Mouse (Mus musculus): ENCODE data around the gene Bspry. TPM values are rescaled to one million over a fixed set of nuclear protein-coding genes. Genes with fewer than 3 reads are reported as not detected.

Bspry gene
- 1.7 and 4.5 TPM in 2 replicates for polyA plus RNA-seq (2012; ENCODE audit: low replicate concordance)

DNA sequence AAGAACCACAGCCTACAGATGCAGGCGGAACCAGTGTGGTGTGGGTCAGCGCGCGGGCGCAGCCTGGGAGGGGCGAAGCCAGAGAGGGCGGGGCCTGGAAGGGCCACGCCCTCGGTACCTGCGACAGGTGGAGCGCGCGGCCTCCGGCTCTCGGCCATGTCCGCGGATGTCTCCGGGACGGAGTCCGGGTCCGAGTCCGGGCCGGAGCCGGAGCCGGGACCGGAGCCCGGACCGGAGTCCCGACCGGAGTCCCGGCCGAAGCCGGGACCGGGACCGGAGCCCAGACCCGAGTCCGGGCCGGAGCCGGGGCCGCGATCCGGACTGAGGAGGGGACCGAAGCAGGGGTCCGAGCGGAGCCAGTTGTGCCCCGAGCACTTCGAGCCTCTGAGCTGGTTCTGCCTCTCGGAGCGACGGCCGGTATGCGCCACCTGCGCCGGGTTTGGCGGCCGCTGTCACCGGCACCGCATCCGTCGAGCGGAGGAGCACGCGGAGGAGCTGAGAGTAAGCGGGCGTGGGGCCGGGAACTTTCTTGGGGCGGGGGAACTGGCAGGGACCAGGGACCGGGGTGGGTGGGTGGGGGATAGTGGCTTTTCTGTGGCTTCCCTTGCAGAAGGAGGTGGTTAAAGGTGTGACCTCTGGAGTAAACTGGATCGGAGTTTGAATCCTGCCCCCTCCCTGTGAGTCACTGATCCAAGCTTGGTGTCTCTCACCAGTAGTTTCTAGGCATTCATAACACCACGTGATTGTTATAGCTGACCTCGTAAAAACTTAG lies at the start of gene Bspry:
Gene Bspry, plus strand, starts transcription at position 117 of the 772 bp plus-strand sequence.

DNA sequence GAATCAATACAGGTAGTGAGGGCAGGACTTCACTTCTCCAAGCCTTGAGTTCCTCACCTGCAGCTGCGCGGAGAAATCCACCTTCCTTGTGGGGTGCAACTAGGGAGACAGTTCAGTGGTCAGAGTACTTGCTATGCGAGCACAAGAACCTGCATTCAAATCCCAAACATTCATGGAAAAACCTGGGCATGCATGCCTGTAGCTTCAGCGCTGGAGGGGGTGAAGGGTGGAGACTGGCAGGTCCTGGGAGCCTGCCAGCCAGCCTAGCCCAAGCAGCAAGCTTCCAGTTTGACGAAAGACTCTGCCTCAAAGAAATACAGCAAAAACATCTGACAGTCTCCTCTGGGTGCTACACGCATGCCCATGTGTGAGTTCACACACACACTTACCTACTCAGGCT lies 44.8 kb upstream of the Bspry start, which contains the start of gene Rnf183:
Gene Rnf183, minus strand, starts transcription at position 172 of the 400 bp plus-strand sequence.

DNA sequence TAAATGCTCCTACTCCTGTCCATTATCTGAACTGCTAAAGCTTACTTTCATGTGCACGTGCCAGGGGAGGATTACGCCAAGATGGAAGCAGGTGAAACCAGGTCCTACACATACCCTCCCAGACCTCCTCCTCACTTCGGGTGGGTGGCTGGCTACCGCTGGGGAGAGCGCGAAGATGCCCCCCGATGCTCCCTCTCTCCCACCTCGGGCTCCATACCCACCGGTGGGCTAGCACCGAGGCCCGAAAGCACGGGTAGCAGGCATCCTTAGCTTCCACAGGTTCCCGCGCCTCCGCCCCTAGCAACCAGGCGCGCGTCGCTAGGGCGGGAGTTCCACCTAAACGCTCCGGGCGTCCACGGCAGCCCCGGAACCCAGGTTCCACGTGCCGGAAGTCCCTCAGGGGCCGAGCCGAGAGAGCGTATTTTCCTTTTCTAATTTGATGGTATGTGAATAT lies 9.2 kb upstream of the Bspry start, which contains the start of gene Wdr31:
Gene Wdr31, minus strand, starts transcription at position 299 of the 454 bp plus-strand sequence.

DNA sequence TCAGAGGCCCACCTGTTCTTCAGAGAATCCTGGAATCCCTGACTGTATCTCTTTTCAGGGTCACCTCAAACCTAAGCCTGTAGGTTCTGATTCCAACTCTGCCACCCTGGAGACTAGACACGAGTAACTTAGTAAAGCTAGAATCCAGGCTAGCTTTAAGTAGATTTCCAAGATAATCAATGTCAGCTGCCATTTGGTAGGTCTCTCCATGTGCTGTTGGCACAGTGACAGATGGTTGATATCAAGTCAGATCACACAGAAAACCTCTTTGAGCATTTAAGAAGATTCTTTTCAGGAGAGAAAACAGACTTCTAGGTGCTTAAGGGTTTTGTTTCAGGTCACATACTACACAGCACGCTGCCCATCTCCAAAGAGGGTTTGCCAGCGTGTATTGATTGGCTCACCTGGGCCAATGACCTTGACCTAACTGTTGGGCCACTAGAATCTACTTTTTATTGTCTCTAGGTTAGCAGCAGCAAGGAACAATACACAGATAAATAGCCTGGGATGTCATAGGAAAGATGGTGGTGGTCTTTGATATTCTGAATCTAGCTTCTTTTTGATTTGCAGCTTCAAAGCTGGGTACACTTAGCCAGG lies 23.6 kb downstream of the Bspry start, which contains the start of gene Hdhd3:
Gene Hdhd3, minus strand, starts transcription at position 94 of the 597 bp plus-strand sequence.

DNA sequence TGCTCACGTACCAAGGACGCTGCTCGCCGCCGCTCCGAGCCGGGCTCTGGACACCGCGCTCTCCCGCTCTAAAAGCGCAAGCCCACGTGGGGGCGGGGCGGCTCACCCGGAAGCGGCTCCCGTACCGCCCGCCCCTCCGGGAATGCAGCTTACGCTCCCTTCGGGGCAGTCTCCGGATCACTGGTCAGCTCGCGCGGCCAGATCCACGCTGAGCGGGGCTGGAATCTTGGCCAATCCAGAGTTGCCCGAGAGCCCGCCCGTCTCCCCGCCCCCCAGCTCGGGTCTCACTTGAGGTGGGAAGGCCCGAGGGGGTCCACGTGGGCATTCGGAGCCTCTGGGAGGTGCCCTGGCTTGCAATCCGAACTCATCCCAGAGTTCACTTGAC lies 40.0 kb downstream of the Bspry start, which contains the start of gene Alad:
Gene Alad, minus strand, starts transcription at position 70 of the 385 bp plus-strand sequence.

DNA sequence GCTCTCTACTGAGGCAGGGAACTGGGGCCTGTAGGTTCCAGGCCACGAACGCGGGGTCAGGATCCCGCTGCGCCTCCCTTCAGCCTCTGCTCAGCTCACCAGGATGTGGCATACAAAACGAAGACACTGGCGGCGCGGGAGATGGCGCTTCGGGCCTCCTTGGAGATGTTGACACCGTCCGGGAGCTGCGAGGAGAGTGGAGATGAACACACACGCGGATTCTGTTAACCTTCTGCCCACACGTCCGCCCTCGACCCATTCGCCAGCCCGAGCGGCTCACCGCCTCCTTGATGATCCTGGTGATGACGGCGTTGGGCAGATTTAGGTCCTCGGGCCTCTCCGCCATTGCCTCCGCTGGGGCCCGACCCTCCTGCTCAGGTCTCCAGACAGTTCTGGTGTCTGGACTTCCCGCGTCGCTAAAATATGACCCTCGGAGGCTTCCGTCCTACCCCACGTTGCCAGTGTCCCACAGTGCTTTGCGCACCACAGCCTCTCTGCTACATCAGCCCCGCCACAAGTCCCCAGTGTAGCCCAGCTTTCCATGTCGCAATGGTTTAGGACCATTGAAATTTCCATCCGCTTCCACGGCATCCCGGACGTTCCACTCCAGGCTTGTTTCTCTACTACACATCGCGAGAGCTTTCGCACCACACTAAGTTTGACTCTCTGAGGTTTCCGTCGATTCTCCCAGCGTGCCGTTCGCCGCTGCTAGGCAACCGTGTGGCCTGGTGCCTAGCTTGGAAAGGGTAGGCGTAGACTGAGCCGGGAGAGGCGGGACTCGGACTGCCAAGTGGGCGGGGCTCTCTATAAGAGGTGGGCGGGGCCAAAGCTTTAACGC lies 45.0 kb downstream of the Bspry start, which contains the start of the genes Pole3 and 4933430I17Rik:
Gene Pole3, minus strand, starts transcription at position 418 of the 838 bp plus-strand sequence.
Gene 4933430I17Rik, plus strand, starts transcription at position 719 of the 838 bp plus-strand sequence.

Other genes with a start within 250 kb of the Bspry start
- not detected in 2 replicates for gene Zfp37, start 249.0 kb upstream of the Bspry start, polyA plus RNA-seq (2012; ENCODE audit: low replicate concordance)
- 1.5 and 1.8 TPM in 2 replicates for gene Slc31a2, start 217.5 kb upstream of the Bspry start, polyA plus RNA-seq (2012; ENCODE audit: low replicate concordance)
- 27.5 and 38.7 TPM in 2 replicates for gene Fkbp15, start 119.5 kb upstream of the Bspry start, polyA plus RNA-seq (2012; ENCODE audit: low replicate concordance)
- 0.66 and 1.5 TPM in 2 replicates for gene Slc31a1, start 119.3 kb upstream of the Bspry start, polyA plus RNA-seq (2012; ENCODE audit: low replicate concordance)
- 3.3 and 25.3 TPM in 2 replicates for gene Cdc26, start 71.4 kb upstream of the Bspry start, polyA plus RNA-seq (2012; ENCODE audit: low replicate concordance)
- gene Prpf4, start 71.3 kb upstream of the Bspry start, polyA plus RNA-seq (2012; ENCODE audit: low replicate concordance): 2.5 TPM in 2 replicates
- 0.56 TPM in 1 of 2 replicates, not detected in the other for gene Rnf183, start 44.8 kb upstream of the Bspry start, polyA plus RNA-seq (2012; ENCODE audit: low replicate concordance)
- gene Wdr31, start 9.2 kb upstream of the Bspry start, polyA plus RNA-seq (2012; ENCODE audit: low replicate concordance): 0.48 TPM in 1 of 2 replicates, not detected in the other
- 0.45 and 2.9 TPM in 2 replicates for gene Hdhd3, start 23.4 kb downstream of the Bspry start, polyA plus RNA-seq (2012; ENCODE audit: low replicate concordance)
- gene Alad, start 39.9 kb downstream of the Bspry start, polyA plus RNA-seq (2012; ENCODE audit: low replicate concordance): 80.4 and 309 TPM in 2 replicates
- gene Pole3, start 45.0 kb downstream of the Bspry start, polyA plus RNA-seq (2012; ENCODE audit: low replicate concordance): 9.5 and 15.9 TPM in 2 replicates
- gene 4933430I17Rik, start 45.3 kb downstream of the Bspry start, polyA plus RNA-seq (2012; ENCODE audit: low replicate concordance): not detected in 2 replicates
- gene Rgs3, start 79.8 kb downstream of the Bspry start, polyA plus RNA-seq (2012; ENCODE audit: low replicate concordance): 278 and 880 TPM in 2 replicates

Measured in hematopoietic multipotent progenitor cell, adult 10-12 weeks (in vitro differentiated cells).